Mouse (Mus musculus): ENCODE data around the gene P2ry2. TPM values are rescaled to one million over a fixed set of nuclear protein-coding genes. Genes with fewer than 3 reads are reported as not detected.

The P2ry2 gene
- polyA plus RNA-seq, 2 experiments: 2.1 to 3.2 TPM

DNA sequence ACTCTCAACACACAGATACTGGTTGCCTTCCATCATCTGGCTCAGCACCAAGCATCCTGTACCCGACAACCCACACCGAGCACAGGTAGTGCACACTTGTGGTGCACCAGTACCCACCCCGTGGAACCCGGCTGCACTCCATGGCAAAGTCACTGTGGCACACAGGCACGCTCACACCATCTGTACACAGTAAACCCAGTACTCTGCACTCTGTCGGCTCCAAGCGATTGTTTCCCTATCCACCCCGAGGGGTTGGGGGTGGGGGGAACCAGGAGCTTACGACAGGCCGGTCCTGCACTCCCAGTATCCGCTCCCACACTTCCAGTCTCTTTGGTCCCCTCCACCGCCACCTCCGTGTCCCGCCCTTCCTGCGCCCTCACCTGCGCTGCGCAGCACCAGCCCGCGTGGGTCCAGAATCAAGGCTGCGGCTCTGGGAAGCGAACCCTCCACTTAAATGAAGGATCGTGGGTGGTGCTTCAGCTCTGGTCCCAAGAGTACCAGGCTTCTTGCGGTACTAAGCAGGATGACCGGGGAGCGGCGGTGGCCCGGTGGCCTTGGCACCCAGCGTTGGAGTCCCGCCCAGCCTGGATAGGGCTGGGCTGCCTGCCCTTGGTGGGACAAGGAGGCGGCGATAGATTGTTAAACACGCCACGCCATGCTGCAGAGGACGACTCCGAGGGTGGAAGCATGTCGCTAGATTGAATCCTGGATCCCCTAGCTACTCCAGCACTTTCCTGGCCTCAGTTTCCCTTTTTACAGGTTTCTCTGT is 38.3 kb downstream of the P2ry2 start, which contains the start of gene P2ry6:
Gene P2ry6, minus strand, starts transcription at position 515 of the 769 bp plus-strand sequence.
- ATAC-seq (ENCODE audit: low FRiP score, low read depth) (no peak), DNase-seq (ENCODE audit: low spot score) (no peak)
- peak within 1 kb of the TSS; percentile 38; the same call in 1 of the 2 replicates for H3K9ac ChIP-seq (ENCODE audit: low read depth, low read length, severe bottlenecking)
- peaks cover 7% of the 10 kb centered on the region; the same call in 1 of the 2 replicates for H3K27me3 ChIP-seq (ENCODE audit: control insufficient read depth, insufficient read depth, low read length)
- H3K27ac ChIP-seq (replicated peaks; ENCODE audit: low read depth, low read length): no peak within 1 kb of the TSS
- peak within 1 kb of the TSS; percentile 32 for H3K4me3 ChIP-seq (replicated peaks; ENCODE audit: low read length)
- peak within 1 kb of the TSS; percentile 61 for H3K4me2 ChIP-seq (replicated peaks; ENCODE audit: low read depth, low read length, severe bottlenecking)
- 5% methylated on average over 36 of the region's 36 CpGs for WGBS
- no peak for TF ChIP-seq POLR2A (IDR thresholded peaks at IDR 0.05; ENCODE audit: borderline replicate concordance, extremely low read depth, insufficient read depth, insufficient read length)
- H3K4me1 ChIP-seq (ENCODE audit: control insufficient read depth, insufficient read depth, low read length): peaks cover 16% of the 10 kb centered on the region
- H3K9me3 ChIP-seq (ENCODE audit: control insufficient read depth, low read length): no peaks in the 10 kb centered on the region
- H3K36me3 ChIP-seq (ENCODE audit: control insufficient read depth, insufficient read depth, low read length): no peaks in the 10 kb centered on the region

DNA sequence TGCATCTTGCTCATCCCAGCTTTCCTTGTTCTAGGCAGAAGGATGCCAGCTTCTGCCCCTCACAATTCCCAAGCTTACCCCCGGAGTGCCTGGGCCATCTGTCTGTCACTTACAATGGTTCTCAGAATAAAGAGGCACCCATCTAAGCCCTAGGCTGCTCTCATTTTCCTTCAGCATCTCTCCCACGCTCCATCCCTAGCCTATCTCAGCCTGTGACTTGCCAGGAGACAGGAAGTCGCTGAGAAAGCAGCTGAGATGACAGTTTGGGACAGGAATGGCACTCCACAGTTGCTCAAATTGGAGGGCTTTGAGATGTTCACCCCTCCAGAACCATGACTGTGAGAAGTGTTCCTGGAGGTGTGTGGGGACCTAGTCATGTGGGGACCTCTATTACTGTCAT is 39.8 kb downstream of the P2ry2 start:
- Histone ChIP-seq H3K36me3 (ENCODE audit: control insufficient read depth, insufficient read depth, low read length) (no peaks in the 10 kb centered on the region), H3K9ac (ENCODE audit: low read depth, low read length, severe bottlenecking) (no peak overlapping the region), H3K27ac (replicated peaks; ENCODE audit: low read depth, low read length) (no peak overlapping the region), H3K27me3 (ENCODE audit: control insufficient read depth, insufficient read depth, low read length) (peaks cover 7% of the 10 kb centered on the region; the same call in 1 of the 2 replicates), H3K4me2 (replicated peaks; ENCODE audit: low read depth, low read length, severe bottlenecking) (no peak overlapping the region), H3K4me3 (replicated peaks; ENCODE audit: low read length) (no peak overlapping the region), H3K4me1 (ENCODE audit: control insufficient read depth, insufficient read depth, low read length) (peaks cover 7% of the 10 kb centered on the region; the same call in 1 of the 2 replicates), H3K9me3 (ENCODE audit: control insufficient read depth, low read length) (no peaks in the 10 kb centered on the region)
- no peak for TF ChIP-seq POLR2A (IDR thresholded peaks at IDR 0.05; ENCODE audit: borderline replicate concordance, extremely low read depth, insufficient read depth, insufficient read length)
- DNase-seq (ENCODE audit: low spot score) (no peak), ATAC-seq (ENCODE audit: low FRiP score, low read depth) (no peak)
- WGBS: 45% methylated on average over 3 of the region's 3 CpGs

DNA sequence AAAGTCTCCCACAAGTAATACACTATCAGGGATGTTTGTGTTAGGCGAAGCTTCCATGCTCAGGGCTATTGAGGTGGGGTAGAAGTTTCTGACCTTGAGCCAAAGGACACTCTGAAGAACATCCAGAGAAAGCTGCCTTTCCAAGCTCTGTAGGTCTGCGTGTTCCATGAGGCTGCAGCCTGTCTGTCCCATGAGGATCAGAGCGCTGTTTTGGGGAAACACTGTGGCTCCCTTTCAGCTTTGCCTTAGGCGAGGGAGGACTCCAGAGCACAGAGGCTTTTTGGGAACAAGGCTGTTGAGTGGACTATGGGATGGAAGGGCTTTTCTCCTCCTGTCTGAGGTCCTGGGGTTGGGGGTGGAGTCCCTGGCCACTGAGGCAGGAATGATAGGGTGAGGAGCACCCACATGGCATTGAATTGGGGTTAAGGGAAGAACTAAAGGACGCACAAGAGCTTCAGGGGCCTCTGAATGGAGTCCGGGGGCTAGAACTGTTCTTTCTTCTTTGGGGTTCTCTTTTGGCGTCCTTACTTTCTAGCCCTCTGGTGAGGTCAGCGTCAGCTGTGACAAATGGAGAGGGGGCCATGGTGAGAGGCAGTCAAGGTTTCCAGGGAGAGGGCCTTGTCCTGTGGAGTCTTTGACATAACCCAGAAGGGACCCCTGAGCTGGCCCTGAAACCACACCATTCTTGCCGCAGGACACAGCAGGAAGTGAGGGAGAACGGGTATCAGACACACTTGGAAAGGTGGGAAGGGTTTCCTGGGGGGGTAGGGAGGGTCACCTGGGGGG is 43.6 kb downstream of the P2ry2 start:
- Histone ChIP-seq H3K4me3 (replicated peaks; ENCODE audit: low read length) (no peak overlapping the region), H3K4me2 (replicated peaks; ENCODE audit: low read depth, low read length, severe bottlenecking) (no peak overlapping the region), H3K27ac (replicated peaks; ENCODE audit: low read depth, low read length) (no peak overlapping the region), H3K9me3 (ENCODE audit: control insufficient read depth, low read length) (no peaks in the 10 kb centered on the region), H3K9ac (ENCODE audit: low read depth, low read length, severe bottlenecking) (no peak overlapping the region), H3K27me3 (ENCODE audit: control insufficient read depth, insufficient read depth, low read length) (peaks cover 3% of the 10 kb centered on the region; the same call in 1 of the 2 replicates), H3K36me3 (ENCODE audit: control insufficient read depth, insufficient read depth, low read length) (no peaks in the 10 kb centered on the region), H3K4me1 (ENCODE audit: control insufficient read depth, insufficient read depth, low read length) (no peaks in the 10 kb centered on the region; the same call in 1 of the 2 replicates)
- WGBS: 72% methylated on average over 10 of the region's 10 CpGs
- DNase-seq (ENCODE audit: low spot score): no peak
- TF ChIP-seq POLR2A (IDR thresholded peaks at IDR 0.05; ENCODE audit: borderline replicate concordance, extremely low read depth, insufficient read depth, insufficient read length): no peak
- no peak for ATAC-seq (ENCODE audit: low FRiP score, low read depth)

DNA sequence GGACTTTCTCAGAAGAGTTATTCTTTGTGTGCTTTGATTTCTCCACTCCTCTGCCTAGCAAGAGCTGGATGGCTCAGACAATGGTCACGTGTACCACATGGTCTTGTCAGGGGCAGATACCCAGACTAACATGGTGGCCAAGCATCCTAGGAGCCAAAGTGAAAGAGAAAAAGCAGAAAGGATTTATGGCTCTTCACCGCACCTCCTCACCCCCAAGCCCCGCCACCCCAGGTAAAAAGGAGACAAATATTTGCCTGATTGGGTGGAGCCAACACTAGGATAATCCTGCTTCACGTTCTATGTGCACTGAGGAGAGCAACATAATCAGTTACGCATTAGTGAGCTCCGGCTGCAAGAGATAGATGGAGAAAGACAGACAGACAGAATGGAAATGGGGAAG is 44.3 kb downstream of the P2ry2 start:
- Histone ChIP-seq H3K4me3 (replicated peaks; ENCODE audit: low read length) (no peak overlapping the region), H3K36me3 (ENCODE audit: control insufficient read depth, insufficient read depth, low read length) (no peaks in the 10 kb centered on the region), H3K9me3 (ENCODE audit: control insufficient read depth, low read length) (no peaks in the 10 kb centered on the region), H3K9ac (ENCODE audit: low read depth, low read length, severe bottlenecking) (no peak overlapping the region), H3K27ac (replicated peaks; ENCODE audit: low read depth, low read length) (no peak overlapping the region), H3K27me3 (ENCODE audit: control insufficient read depth, insufficient read depth, low read length) (no peaks in the 10 kb centered on the region), H3K4me1 (ENCODE audit: control insufficient read depth, insufficient read depth, low read length) (no peaks in the 10 kb centered on the region), H3K4me2 (replicated peaks; ENCODE audit: low read depth, low read length, severe bottlenecking) (no peak overlapping the region)
- TF ChIP-seq POLR2A (IDR thresholded peaks at IDR 0.05; ENCODE audit: borderline replicate concordance, extremely low read depth, insufficient read depth, insufficient read length): no peak
- no peak for DNase-seq (ENCODE audit: low spot score)
- 81% methylated on average over 6 of the region's 6 CpGs for WGBS
- no peak for ATAC-seq (ENCODE audit: low FRiP score, low read depth)

DNA sequence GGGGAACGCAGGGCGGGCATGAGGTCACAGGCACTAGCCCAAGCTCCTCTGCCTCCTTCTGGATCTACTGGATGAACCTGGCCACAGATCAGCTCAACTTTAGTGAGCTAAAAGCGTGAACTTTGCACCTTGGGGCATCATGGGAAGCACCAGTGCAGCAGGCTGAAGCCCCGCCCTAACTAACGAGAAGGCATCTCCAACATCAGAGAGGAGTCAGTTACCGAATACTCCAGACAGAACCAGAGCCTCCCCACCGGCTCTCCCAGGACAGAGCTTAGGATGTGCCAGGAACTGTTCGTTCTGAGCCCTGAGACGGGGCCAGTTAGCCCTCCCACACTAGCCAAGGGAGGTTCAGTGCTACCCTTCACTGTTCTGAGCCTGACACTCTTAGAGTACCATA is 44.8 kb downstream of the P2ry2 start:
- WGBS: 70% methylated on average over 9 of the region's 9 CpGs
- Histone ChIP-seq H3K36me3 (ENCODE audit: control insufficient read depth, insufficient read depth, low read length) (no peaks in the 10 kb centered on the region), H3K4me3 (replicated peaks; ENCODE audit: low read length) (no peak overlapping the region), H3K27me3 (ENCODE audit: control insufficient read depth, insufficient read depth, low read length) (no peaks in the 10 kb centered on the region), H3K9me3 (ENCODE audit: control insufficient read depth, low read length) (no peaks in the 10 kb centered on the region), H3K4me2 (replicated peaks; ENCODE audit: low read depth, low read length, severe bottlenecking) (no peak overlapping the region), H3K27ac (replicated peaks; ENCODE audit: low read depth, low read length) (no peak overlapping the region), H3K9ac (ENCODE audit: low read depth, low read length, severe bottlenecking) (no peak overlapping the region), H3K4me1 (ENCODE audit: control insufficient read depth, insufficient read depth, low read length) (no peaks in the 10 kb centered on the region)
- ATAC-seq (ENCODE audit: low FRiP score, low read depth) (no peak), DNase-seq (ENCODE audit: low spot score) (no peak)
- TF ChIP-seq POLR2A (IDR thresholded peaks at IDR 0.05; ENCODE audit: borderline replicate concordance, extremely low read depth, insufficient read depth, insufficient read length): no peak

All from limb, embryonic 14.5 days (tissue).